In genomic region chr13:28720639-28721239, GRCm38 (mm10) we compare ENCODE assay signal across 9 mouse cellular contexts.
DNase-seq lines count a peak whose midpoint lies in the region; ATAC-seq and TF ChIP-seq lines count a peak whose summit lies in the region.
"Had no signal": no experiment of that assay in that cellular context is flagged by ENCODE, and none has a peak within 500 bp of the region (broad histone marks: within the 10 kb centered on the region; RNA-seq: fewer than 3 reads in every experiment).

No protein-coding gene starts in this region.

- no peak overlapping the region for H3K9ac ChIP-seq in midbrain, embryonic 12.5 days (replicated peaks)
- H3K9ac ChIP-seq: liver, embryonic 14.5 days had no signal

- TF ChIP-seq POLR2A in brain, embryonic 14.5 days (IDR thresholded peaks at IDR 0.05; ENCODE audit: borderline replicate concordance, extremely low read depth, insufficient read depth, insufficient read length, poor library complexity, severe bottlenecking): no peak

- intact Hi-C loops in gastrocnemius, postnatal 14 days (cut with DNase I; ENCODE audit: low total_unique reads): no loop called here

- ATAC-seq in CD4-positive, CD25-positive, alpha-beta regulatory T cell, adult 4 months: no peak
- 0 out of 2 replicates have a peak, but pooled peaks have one; percentile 32 for ATAC-seq in midbrain, embryonic 12.5 days (ENCODE audit: low FRiP score, low read depth)

- DNase-seq in CD4-positive, CD25-positive, alpha-beta regulatory T cell, adult 2 months (ENCODE audit: low read depth, low spot score): peak; percentile 37
- peak; percentile 93 for DNase-seq in brain, embryonic 14.5 days (ENCODE audit: low read depth)
- peak; percentile 24 for DNase-seq in gastrocnemius, postnatal 14 days
- peak; percentile 1 to 10 for DNase-seq in layer of hippocampus, adult 18-20 months (ENCODE audit: low spot score in 2 of 2)
- no peak for DNase-seq in natural killer cell, adult 2 months (ENCODE audit: low spot score in 2 of 2)
- no peak for DNase-seq in cerebellum, adult 9-11 months

- no peaks in the 10 kb centered on the region for H3K9me3 ChIP-seq in midbrain, embryonic 12.5 days

- H3K27ac ChIP-seq in midbrain, embryonic 12.5 days (replicated peaks): peak overlapping the region; percentile 85
- H3K27ac ChIP-seq: liver, embryonic 14.5 days had no signal

- H3K4me3 ChIP-seq in midbrain, embryonic 12.5 days: no peak overlapping the region

- WGBS in midbrain, embryonic 12.5 days: 36% methylated on average over 11 of the region's 11 CpGs

- H3K36me3 ChIP-seq in midbrain, embryonic 12.5 days: no peaks in the 10 kb centered on the region

- TF ChIP-seq CTCF in brain, embryonic 14.5 days (IDR thresholded peaks at IDR 0.05; ENCODE audit: borderline replicate concordance, extremely low read depth, insufficient read depth, insufficient read length): no peak

- peaks cover 59% of the 10 kb centered on the region for H3K4me1 ChIP-seq in midbrain, embryonic 12.5 days

- peak overlapping the region; percentile 34 for H3K4me2 ChIP-seq in midbrain, embryonic 12.5 days (replicated peaks)

- H3K27me3 ChIP-seq in midbrain, embryonic 12.5 days: no peaks in the 10 kb centered on the region

Comparison
In these comparisons a context has a peak if more than half of its experiments do, and no peak if none do; other contexts are left out.
1. DNase-seq: peak in CD4-positive, CD25-positive, alpha-beta regulatory T cell, adult 2 months (single experiment), brain, embryonic 14.5 days (single experiment), gastrocnemius, postnatal 14 days (single experiment) and layer of hippocampus, adult 18-20 months (2 of 2); none in natural killer cell, adult 2 months (0 of 2) and cerebellum, adult 9-11 months (single experiment).